Mouse (Mus musculus): ENCODE data around the gene Tmed5. TPM values are rescaled to one million over a fixed set of nuclear protein-coding genes. Genes with fewer than 3 reads are reported as not detected.

Tmed5 gene
- polyA plus RNA-seq (2011; ENCODE audit: insufficient read length, low read depth, missing spikeins): 61.1 and 68.8 TPM in 2 replicates

DNA sequence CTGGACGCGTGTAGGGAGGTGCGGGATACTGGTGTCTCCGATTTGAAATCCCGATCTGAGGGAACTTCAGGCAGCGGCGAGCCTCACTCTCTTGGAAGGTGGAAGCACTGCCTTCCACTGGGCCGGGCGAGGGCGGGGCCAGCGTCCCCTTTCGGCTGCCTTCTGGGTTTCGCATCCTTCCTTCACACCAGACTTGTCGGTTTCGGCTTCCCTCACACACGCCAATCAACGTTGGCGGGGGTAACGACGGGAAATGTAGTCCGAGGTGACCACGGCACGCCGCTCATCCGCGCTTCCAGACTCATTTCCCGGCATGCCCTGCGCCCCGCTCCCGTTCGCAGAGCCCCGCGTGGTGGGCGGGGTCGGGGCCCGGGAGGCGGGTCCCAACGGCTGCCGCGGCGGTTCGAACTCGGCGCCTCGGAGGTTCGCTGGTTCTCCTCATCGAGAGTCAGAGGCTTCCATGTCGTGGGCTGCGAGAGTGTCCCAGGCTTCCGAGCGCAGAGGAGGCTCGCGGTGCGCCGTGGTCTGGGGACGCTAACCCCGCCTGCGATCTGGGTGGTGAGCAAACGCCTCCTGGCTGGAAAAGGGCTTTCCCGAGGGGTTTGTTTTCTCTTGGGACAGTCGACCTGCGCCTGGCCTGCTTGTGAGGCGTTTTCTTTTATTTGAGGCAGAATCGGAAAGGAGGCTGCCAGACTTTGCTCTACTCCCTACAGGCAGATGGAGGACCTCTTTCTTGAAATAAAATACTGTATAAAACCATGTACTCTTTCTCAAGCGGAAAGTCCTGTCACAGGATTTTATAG lies at the start of gene Tmed5, which contains the start of gene Ccdc18:
TSS of gene Tmed5 (minus strand) at position 180 of the 803 bp plus-strand sequence.
TSS of gene Ccdc18 (plus strand) at position 435 of the 803 bp plus-strand sequence.
- TF ChIP-seq POLR2A (IDR thresholded peaks at IDR 0.05; ENCODE audit: low read depth, low read length) (peak; percentile 96), CTCF (IDR thresholded peaks at IDR 0.05; ENCODE audit: borderline replicate concordance, insufficient read depth, low read length) (no peak)
- H3K4me1 ChIP-seq (ENCODE audit: control insufficient read depth, insufficient read depth, low read length): no peaks in the 10 kb centered on the region
- H3K27ac ChIP-seq (ENCODE audit: insufficient read depth, low read length): peak within 1 kb of the TSS; percentile 53
- H3K4me3 ChIP-seq (ENCODE audit: insufficient read depth, low read length): peak within 1 kb of the TSS; percentile 87

DNA sequence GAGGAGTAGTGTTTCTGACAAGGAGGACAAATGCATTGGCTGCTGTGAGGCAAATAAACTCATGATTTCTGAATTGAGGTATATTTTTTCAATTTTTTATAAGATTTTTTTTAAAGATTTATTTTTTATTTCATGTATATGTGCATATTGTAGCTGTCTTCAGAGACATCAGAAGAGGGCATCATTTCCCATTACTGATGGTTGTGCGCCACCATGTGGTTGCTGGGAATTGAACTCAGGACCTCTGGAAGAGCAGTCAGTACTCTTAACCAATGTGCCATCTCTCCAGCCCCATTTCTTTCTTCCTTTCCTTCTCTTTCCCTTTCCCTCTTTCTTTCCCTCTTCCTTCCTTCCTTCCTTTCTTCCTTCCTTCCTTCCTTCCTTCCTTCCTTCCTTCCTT lies 31.3 kb upstream of the Tmed5 start:
- no peak for TF ChIP-seq CTCF (IDR thresholded peaks at IDR 0.05; ENCODE audit: borderline replicate concordance, insufficient read depth, low read length)
- TF ChIP-seq POLR2A (IDR thresholded peaks at IDR 0.05; ENCODE audit: low read depth, low read length): no peak
- Histone ChIP-seq H3K27ac (ENCODE audit: insufficient read depth, low read length) (no peak overlapping the region), H3K4me1 (ENCODE audit: control insufficient read depth, insufficient read depth, low read length) (no peaks in the 10 kb centered on the region), H3K4me3 (ENCODE audit: insufficient read depth, low read length) (no peak overlapping the region)

DNA sequence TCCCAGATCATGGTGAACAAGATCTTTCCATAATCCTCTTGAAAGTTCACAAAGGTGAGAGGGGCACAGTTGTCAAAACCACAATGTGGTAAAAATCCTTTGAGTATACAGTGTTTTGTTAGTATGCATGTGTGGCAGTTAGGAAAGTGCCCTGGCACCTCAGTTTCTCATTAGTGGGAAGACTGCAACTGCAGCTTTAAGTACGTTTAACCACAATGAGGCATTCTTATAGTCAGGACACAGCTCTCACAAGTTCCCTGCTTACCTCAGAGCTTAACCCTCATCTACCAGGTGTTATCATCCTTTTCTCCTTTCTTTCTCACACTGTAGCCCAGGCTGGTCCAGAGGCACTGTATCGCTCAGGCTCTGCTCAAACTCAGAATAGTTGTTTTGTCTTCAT lies 28.4 kb upstream of the Tmed5 start:
- no peak overlapping the region for H3K4me3 ChIP-seq (ENCODE audit: insufficient read depth, low read length)
- TF ChIP-seq POLR2A (IDR thresholded peaks at IDR 0.05; ENCODE audit: low read depth, low read length) (no peak), CTCF (IDR thresholded peaks at IDR 0.05; ENCODE audit: borderline replicate concordance, insufficient read depth, low read length) (no peak)
- no peaks in the 10 kb centered on the region for H3K4me1 ChIP-seq (ENCODE audit: control insufficient read depth, insufficient read depth, low read length)
- no peak overlapping the region for H3K27ac ChIP-seq (ENCODE audit: insufficient read depth, low read length)

DNA sequence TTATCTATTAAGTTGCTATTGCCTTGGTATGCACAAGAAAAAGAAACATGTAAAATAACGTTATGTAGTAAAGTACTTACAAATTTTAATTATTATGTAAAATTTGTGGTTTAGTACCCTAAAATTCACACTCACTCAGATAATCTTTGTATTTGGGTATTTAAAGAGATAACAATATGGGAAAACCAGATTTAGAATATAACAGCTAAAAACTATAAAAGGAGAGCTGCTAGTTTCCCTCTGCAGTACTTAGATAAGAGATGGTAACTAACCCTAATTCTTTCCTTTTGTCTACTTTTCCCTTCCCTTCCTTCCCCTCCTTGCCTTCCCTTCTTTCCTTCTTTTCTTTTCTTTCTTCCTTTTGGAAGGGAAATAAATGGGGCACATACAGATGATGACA lies 20.2 kb upstream of the Tmed5 start:
- H3K27ac ChIP-seq (ENCODE audit: insufficient read depth, low read length): no peak overlapping the region
- H3K4me3 ChIP-seq (ENCODE audit: insufficient read depth, low read length): no peak overlapping the region
- TF ChIP-seq CTCF (IDR thresholded peaks at IDR 0.05; ENCODE audit: borderline replicate concordance, insufficient read depth, low read length) (no peak), POLR2A (IDR thresholded peaks at IDR 0.05; ENCODE audit: low read depth, low read length) (no peak)
- no peaks in the 10 kb centered on the region for H3K4me1 ChIP-seq (ENCODE audit: control insufficient read depth, insufficient read depth, low read length)

DNA sequence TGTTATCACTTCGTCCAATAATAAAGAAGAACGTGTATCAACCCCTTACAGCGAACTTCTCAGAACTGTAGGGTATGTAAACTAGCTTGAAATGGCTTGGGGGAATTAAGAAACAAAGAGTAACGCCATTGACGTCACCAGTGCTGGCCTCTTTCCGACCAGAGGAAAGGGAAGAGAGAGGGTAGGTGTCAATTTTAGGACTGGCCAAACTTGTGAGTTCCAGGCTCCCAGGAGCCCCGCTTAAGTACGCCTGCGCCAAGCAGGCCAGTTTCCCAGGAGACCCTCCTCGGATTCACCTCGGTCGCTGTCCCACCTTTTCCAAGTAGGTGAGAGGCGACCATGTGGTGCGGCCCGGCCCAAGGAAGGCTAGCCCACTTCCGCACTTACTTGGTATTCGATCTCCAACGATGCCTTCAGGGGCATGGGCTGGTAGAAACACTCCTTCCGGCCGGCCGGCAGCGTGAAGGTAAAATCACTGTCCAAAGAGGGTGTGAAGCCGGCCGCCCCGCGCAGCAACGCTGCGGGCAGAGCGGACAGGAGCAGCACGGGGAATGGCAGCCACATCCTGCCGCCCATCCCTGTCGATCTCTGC lies 475 bp downstream of the Tmed5 start:
- H3K4me3 ChIP-seq (ENCODE audit: insufficient read depth, low read length): peak overlapping the region; percentile 77
- peak overlapping the region; percentile 53 for H3K27ac ChIP-seq (ENCODE audit: insufficient read depth, low read length)
- no peak for TF ChIP-seq POLR2A (IDR thresholded peaks at IDR 0.05; ENCODE audit: low read depth, low read length)
- no peak for TF ChIP-seq CTCF (IDR thresholded peaks at IDR 0.05; ENCODE audit: borderline replicate concordance, insufficient read depth, low read length)
- H3K4me1 ChIP-seq (ENCODE audit: control insufficient read depth, insufficient read depth, low read length): no peaks in the 10 kb centered on the region

DNA sequence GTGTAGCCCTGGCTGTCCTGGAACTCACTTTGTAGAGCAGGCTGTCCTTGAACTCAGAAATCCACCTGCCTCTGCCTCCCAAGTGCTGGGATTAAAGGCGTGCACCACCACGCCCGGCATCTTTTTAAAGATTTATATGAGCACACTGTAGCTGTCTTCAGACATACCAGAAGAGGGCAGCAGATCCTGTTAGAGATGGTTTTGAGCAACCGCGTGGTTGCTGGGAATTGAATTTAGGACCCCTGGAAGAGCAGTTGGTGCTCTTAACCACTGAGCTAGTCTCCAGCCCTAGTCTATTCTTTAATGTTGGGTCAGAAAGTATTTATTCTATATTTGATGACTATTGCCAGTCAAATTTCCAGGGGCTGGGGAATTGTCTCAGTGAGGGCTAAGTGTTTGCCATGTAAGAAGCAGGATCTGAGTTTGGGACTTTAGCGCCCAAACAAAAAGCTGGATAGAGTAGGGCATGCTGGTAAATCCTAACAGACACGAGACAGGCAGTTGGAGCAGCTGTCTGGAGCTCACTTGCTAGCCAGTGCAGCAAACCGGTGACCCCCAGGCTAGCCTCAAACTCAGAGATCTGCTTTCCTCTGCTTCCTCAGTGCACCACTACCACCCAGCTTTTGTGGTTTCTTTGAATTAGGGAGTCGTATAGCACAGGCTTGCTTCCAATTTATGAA lies 12.1 kb downstream of the Tmed5 start:
- no peaks in the 10 kb centered on the region; the same call in 1 of the 2 replicates for H3K4me1 ChIP-seq (ENCODE audit: control insufficient read depth, insufficient read depth, low read length)
- no peak overlapping the region for H3K27ac ChIP-seq (ENCODE audit: insufficient read depth, low read length)
- no peak overlapping the region for H3K4me3 ChIP-seq (ENCODE audit: insufficient read depth, low read length)
- TF ChIP-seq CTCF (IDR thresholded peaks at IDR 0.05; ENCODE audit: borderline replicate concordance, insufficient read depth, low read length) (no peak), POLR2A (IDR thresholded peaks at IDR 0.05; ENCODE audit: low read depth, low read length) (no peak)

DNA sequence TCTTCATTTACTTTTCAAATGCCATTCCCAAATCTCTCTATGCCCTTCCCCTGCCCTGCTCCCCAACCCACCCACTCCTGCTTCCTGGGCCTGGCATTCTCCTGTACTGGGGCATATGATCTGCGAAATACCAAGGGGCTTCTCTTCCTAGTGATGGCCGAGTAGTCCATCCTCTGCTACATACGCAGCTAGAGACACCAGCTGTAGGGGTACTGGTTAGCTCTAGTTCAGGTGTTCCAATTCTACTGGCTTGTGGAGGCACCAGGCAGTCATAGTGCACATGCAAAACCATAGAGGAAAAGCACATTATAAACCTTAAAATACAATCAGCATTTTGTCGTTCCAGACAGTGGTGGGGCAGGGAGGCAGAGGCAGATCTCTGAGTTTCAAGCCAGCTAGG lies 14.7 kb downstream of the Tmed5 start:
- H3K4me3 ChIP-seq (ENCODE audit: insufficient read depth, low read length): no peak overlapping the region
- no peaks in the 10 kb centered on the region; the same call in 1 of the 2 replicates for H3K4me1 ChIP-seq (ENCODE audit: control insufficient read depth, insufficient read depth, low read length)
- H3K27ac ChIP-seq (ENCODE audit: insufficient read depth, low read length): no peak overlapping the region
- TF ChIP-seq POLR2A (IDR thresholded peaks at IDR 0.05; ENCODE audit: low read depth, low read length) (no peak), CTCF (IDR thresholded peaks at IDR 0.05; ENCODE audit: borderline replicate concordance, insufficient read depth, low read length) (no peak)

DNA sequence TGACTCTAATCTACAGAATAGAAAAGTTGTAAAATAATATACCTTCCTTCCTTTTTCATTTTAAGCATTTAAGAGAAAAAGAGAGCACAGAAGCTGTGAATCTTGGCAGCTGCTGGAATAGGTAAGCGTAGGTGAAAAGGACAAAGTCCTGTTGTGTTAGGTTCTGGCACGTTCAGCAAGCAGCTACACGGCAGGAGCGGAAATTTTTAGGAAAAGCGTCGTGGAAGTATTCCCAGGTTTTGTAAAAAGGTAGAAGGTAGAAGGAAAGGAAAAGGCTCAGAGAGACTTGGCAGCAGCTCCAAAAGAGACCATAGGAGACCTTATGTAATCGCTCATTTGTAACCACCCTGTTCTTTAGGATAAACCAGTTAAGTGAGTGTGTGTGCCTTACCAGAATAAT lies 23.1 kb downstream of the Tmed5 start:
- Histone ChIP-seq H3K4me3 (ENCODE audit: insufficient read depth, low read length) (no peak overlapping the region), H3K4me1 (ENCODE audit: control insufficient read depth, insufficient read depth, low read length) (no peaks in the 10 kb centered on the region), H3K27ac (ENCODE audit: insufficient read depth, low read length) (no peak overlapping the region)
- TF ChIP-seq POLR2A (IDR thresholded peaks at IDR 0.05; ENCODE audit: low read depth, low read length) (no peak), CTCF (IDR thresholded peaks at IDR 0.05; ENCODE audit: borderline replicate concordance, insufficient read depth, low read length) (no peak)

DNA sequence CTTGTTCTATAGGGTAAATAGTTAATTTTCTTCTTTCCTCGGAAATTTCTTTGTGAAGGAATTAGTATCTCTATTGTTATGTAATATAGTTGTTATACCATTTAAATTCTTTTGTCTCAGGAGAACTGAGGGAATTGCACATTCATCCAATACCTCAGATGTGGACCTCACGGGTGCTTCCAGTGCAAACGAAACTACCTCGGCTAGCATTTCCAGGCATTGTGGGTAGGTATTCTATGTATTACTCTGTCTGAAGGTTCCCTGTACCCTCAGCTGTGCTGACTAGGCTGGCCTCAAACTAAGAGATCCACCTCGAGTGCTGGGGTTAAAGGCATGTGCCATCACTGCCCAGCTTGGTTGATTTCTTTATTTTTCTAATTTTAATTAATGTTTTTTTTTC lies 28.1 kb downstream of the Tmed5 start:
- TF ChIP-seq CTCF (IDR thresholded peaks at IDR 0.05; ENCODE audit: borderline replicate concordance, insufficient read depth, low read length): no peak
- no peak for TF ChIP-seq POLR2A (IDR thresholded peaks at IDR 0.05; ENCODE audit: low read depth, low read length)
- Histone ChIP-seq H3K4me1 (ENCODE audit: control insufficient read depth, insufficient read depth, low read length) (no peaks in the 10 kb centered on the region), H3K27ac (ENCODE audit: insufficient read depth, low read length) (no peak overlapping the region), H3K4me3 (ENCODE audit: insufficient read depth, low read length) (no peak overlapping the region)
